8 mouse cellular contexts compared by ENCODE assay signal in genomic region chr15:85131275-85132192, GRCm38 (mm10). TPM values are rescaled to one million over a fixed set of nuclear protein-coding genes. Genes with fewer than 3 reads are reported as not detected.
A peak's percentile ranks its signal among the peaks of the same experiment; 100 is the strongest.
DNase-seq lines count a peak whose midpoint lies in the region; ATAC-seq and TF ChIP-seq lines count a peak whose summit lies in the region.

Smc1b (minus strand) TSS chr15:85131964.
Ribc2 (plus strand) TSS chr15:85132078.

- peak; percentile 58 for ATAC-seq in intestine, embryonic 14.5 days (replicated peaks; ENCODE audit: low FRiP score, low TSS enrichment, low read depth)

- WGBS in intestine, embryonic 14.5 days: 32% methylated on average over 55 of the region's 58 CpGs

- H3K36me3 ChIP-seq in intestine, embryonic 14.5 days (ENCODE audit: control insufficient read depth, insufficient read depth, low read length): no peaks in the 10 kb centered on the region

- H3K4me1 ChIP-seq in intestine, embryonic 14.5 days (replicated peaks; ENCODE audit: control insufficient read depth, insufficient read depth, low read length): peaks cover 10% of the 10 kb centered on the region

- peak within 1 kb of the TSS; percentile 56 for H3K4me2 ChIP-seq in intestine, embryonic 14.5 days (ENCODE audit: low read length)

- H3K4me3 ChIP-seq in gastrocnemius, adult 2 months: peak within 1 kb of the TSS; percentile 57
- H3K4me3 ChIP-seq in intestine, embryonic 14.5 days (ENCODE audit: low read depth, low read length): peak within 1 kb of the TSS; percentile 28
- peak within 1 kb of the TSS; percentile 44 for H3K4me3 ChIP-seq in left cerebral cortex, adult 2 months

- intact Hi-C loops in gastrocnemius, adult 2 months (cut with DNase I): no loop called here
- intact Hi-C loops in left cerebral cortex, adult 2 months (cut with DNase I): no loop called here

- no peak for TF ChIP-seq CTCF in gastrocnemius, adult 2 months (IDR thresholded peaks at IDR 0.05)
- TF ChIP-seq CTCF in left cerebral cortex, adult 2 months (IDR thresholded peaks at IDR 0.05): no peak

- H3K27ac ChIP-seq in gastrocnemius, adult 2 months: no peak within 1 kb of the TSS
- H3K27ac ChIP-seq in intestine, embryonic 14.5 days (ENCODE audit: low read depth): no peak within 1 kb of the TSS
- H3K27ac ChIP-seq in left cerebral cortex, adult 2 months: no peak within 1 kb of the TSS

- DNase-seq in ZHBTc4 (ENCODE audit: low read depth, low spot score): peak; percentile 95
- DNase-seq in cerebellum, postnatal 4 days (ENCODE audit: low spot score in 2 of 2): peak; percentile 37 to 76
- DNase-seq in gastrocnemius, adult 2 months: peak; percentile 76
- peak; percentile 89 for DNase-seq in intestine, embryonic 14.5 days (ENCODE audit: low spot score)
- peak; percentile 78 to 81 for DNase-seq in left cerebral cortex, adult 2 months (ENCODE audit: extremely low spot score in 1 of 2, low spot score in 2 of 2)
- DNase-seq in lung, postnatal 4 days: peak; percentile 69 to 79
- peak; percentile 79 for DNase-seq in right cerebral cortex, postnatal 25 days
- no peak for DNase-seq in B cell, adult 2 months

- no peaks in the 10 kb centered on the region for H3K27me3 ChIP-seq in intestine, embryonic 14.5 days (replicated peaks; ENCODE audit: control insufficient read depth, insufficient read depth, low read length)

- H3K9me3 ChIP-seq in intestine, embryonic 14.5 days (ENCODE audit: control insufficient read depth, low read length): 0 out of 2 replicates have a peak, but pooled peaks cover 5% of the 10 kb centered on the region

- H3K9ac ChIP-seq in intestine, embryonic 14.5 days (ENCODE audit: low read length): peak within 1 kb of the TSS; percentile 20; the same call in 1 of the 2 replicates

RNA-seq across cellular contexts. Expression of gene Smc1b, which starts in this region (rescaled TPM):
- not detected for total RNA-seq in gastrocnemius, adult 2 months (2021)
- 0.22 and 0.23 TPM in 2 replicates for polyA plus RNA-seq in intestine, embryonic 14.5 days (2014; fragmentation: Nextera tagmentation; extraction: Ambion mirVana)
- not detected for total RNA-seq in left cerebral cortex, adult 2 months (2021)

RNA-seq across cellular contexts. Expression of gene Ribc2, which starts in this region (rescaled TPM):
- not detected for total RNA-seq in gastrocnemius, adult 2 months (2021)
- 0.20 and 0.40 TPM in 2 replicates for polyA plus RNA-seq in intestine, embryonic 14.5 days (2014; fragmentation: Nextera tagmentation; extraction: Ambion mirVana)
- under 1 TPM in 1 of 2 experiments, not detected in 1; 0.27 TPM for total RNA-seq in left cerebral cortex, adult 2 months (2021)

Comparison
In these comparisons a context has a peak if more than half of its experiments do, and no peak if none do; other contexts are left out.
1. Peak in DNase-seq and H3K4me3 ChIP-seq in gastrocnemius, adult 2 months; RNA of the genes that start here not detected or under 1 TPM.
2. Peak in DNase-seq, ATAC-seq, H3K4me3 ChIP-seq, H3K9ac ChIP-seq and H3K4me2 ChIP-seq in intestine, embryonic 14.5 days; RNA of the genes that start here not detected or under 1 TPM.
3. Peak in DNase-seq and H3K4me3 ChIP-seq in left cerebral cortex, adult 2 months; RNA of the genes that start here not detected or under 1 TPM.
4. DNase-seq: peak in ZHBTc4 (single experiment), cerebellum, postnatal 4 days (2 of 2), lung, postnatal 4 days (2 of 2) and right cerebral cortex, postnatal 25 days (single experiment); none in B cell, adult 2 months (0 of 2).
5. Peak in every context shown above with its lines, with median percentiles within 50 percentile points of each other: H3K4me3 ChIP-seq.